Mouse (Mus musculus): Measurements from ENCODE around the gene Spem2. TPM values are rescaled to one million over a fixed set of nuclear protein-coding genes. Genes with fewer than 3 reads are reported as not detected.

Gene Spem2
- polyA plus RNA-seq, 1 experiment from 2014 or later = not detected

DNA sequence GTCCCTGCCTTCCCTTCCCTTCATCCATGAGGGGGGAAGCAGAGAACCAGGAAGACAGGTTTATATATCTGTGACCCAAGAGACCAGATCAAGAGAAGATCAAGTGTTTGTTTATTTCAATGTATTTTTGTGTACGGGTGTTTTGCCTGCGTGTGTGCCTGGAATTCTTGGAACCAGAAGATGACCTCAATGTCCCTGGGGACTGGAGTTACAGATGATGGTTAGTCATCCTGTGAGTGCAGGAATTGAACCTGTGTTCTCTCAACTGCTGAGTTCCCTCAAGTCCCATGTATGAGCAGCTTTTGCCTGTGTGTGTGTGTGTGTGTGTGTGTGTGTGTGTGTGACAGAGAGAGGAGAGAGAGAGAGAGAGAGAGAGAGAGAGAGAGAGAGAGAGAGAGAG is 10.6 kb downstream of the Spem2 start:
- ATAC-seq (no peak), DNase-seq (ENCODE audit: low read depth, low spot score) (no peak)
- in situ Hi-C loops (cut with MboI; ENCODE audit: low pct_unique_long_range_greater_than_20kb) = loop anchor here (5.0 kb wide), 1 partner anchor 70 kb away; the partner anchor contains the start of gene Tmem95
- peaks cover 10% of the 10 kb centered on the region for H3K27me3 ChIP-seq
- POLR2A ChIA-PET = no interaction called here
- no peak for TF ChIP-seq CTCF (IDR thresholded peaks at IDR 0.05)
- CTCF ChIA-PET = interaction anchor here (1.0 kb wide), 1 partner anchor 11 kb away, joined by 3 read pairs; no protein-coding TSS in a partner anchor

- in situ Hi-C loops (cut with MboI; ENCODE audit: low pct_unique_long_range_greater_than_20kb) = loop anchor here (5.0 kb wide), 1 partner anchor 71 kb away; the partner anchor contains the start of gene Tmem95
- TF ChIP-seq CTCF (IDR thresholded peaks at IDR 0.05) = no peak
- H3K27me3 ChIP-seq = peaks cover 15% of the 10 kb centered on the region
- ChIA-PET POLR2A (no interaction called here), CTCF (interaction anchor here (0.9 to 1.4 kb wide), 7 partner anchors 8 to 59 kb away, joined by 3 read pairs; partner anchors contain the start of genes Chrnb1 and Gm39566)
- DNase-seq (ENCODE audit: low read depth, low spot score) (no peak), ATAC-seq (no peak)
These were observed 11.9 kb downstream of the Spem2 start for GRCm38 (mm10) chr11:69806378-69806777.

- in situ Hi-C loops (cut with MboI; ENCODE audit: low pct_unique_long_range_greater_than_20kb) = loop anchor here (5.0 kb wide), 1 partner anchor 72 kb away; the partner anchor contains the start of gene Tmem95
- no peak for TF ChIP-seq CTCF (IDR thresholded peaks at IDR 0.05)
- peaks cover 6% of the 10 kb centered on the region for H3K27me3 ChIP-seq
- POLR2A ChIA-PET = no interaction called here
- CTCF ChIA-PET = interaction anchor here (1.2 to 1.4 kb wide), 4 partner anchors 9 to 49 kb away, joined by 3 read pairs; partner anchors contain the start of gene Gm39566
- ATAC-seq (no peak), DNase-seq (ENCODE audit: low read depth, low spot score) (no peak)
These were observed 13.0 kb downstream of the Spem2 start, which contains the start of gene Tmem102 for GRCm38 (mm10) chr11:69804972-69805909. Gene Tmem102, minus strand, starts transcription at chr11:69805624.

DNA sequence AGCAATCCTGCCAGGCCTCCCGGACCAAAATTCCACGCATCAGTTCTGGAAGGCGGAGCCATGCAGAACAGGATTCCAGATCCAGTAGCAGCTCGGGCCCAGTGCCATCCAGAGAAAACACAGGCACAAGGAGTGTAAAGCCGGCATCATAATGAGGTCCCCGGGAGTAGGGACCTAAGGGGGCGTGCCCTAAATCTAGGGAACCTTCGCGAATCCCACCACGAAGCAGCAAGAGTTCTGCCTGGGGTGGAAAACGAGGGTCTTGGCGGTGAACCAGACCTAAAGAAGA is 13.7 kb downstream of the Spem2 start:
- DNase-seq (ENCODE audit: low read depth, low spot score) (no peak), ATAC-seq (no peak)
- peaks cover 5% of the 10 kb centered on the region for H3K27me3 ChIP-seq
- no peak for TF ChIP-seq CTCF (IDR thresholded peaks at IDR 0.05)
- in situ Hi-C loops (cut with MboI; ENCODE audit: low pct_unique_long_range_greater_than_20kb) = no loop called here
- ChIA-PET POLR2A (no interaction called here), CTCF (no interaction called here)

- peak; percentile 58 for ATAC-seq
- ChIA-PET CTCF (interaction anchor here (1.2 to 1.4 kb wide), 2 partner anchors 50 to 72 kb away, joined by 3 to 4 read pairs; no protein-coding TSS in a partner anchor), POLR2A (no interaction called here)
- DNase-seq (ENCODE audit: low read depth, low spot score) = no peak
- in situ Hi-C loops (cut with MboI; ENCODE audit: low pct_unique_long_range_greater_than_20kb) = no loop called here
- TF ChIP-seq CTCF (IDR thresholded peaks at IDR 0.05) = no peak
- H3K27me3 ChIP-seq = peaks cover 5% of the 10 kb centered on the region
These were observed 14.2 kb downstream of the Spem2 start for GRCm38 (mm10) chr11:69803786-69804651.

DNA sequence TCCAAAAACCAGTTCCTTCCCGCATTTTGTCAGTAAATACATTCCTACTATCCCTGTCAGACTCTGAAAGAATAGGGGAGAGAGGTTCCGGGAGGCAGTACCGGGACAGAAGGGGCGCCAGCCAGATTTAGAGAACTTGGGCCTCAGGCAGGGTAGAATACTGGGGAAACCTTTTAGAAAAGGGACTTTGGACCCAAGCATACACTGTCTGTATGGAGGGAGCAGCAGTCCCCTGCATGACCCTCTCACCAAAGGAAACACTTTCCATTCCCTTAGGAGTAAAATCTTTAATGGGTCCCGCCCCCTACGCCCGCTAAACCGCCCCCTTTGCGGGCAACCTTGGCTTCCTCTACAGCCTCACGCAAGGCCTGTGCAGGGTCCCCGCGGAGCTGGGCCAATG is 14.9 kb downstream of the Spem2 start:
- ATAC-seq (no peak), DNase-seq (ENCODE audit: low read depth, low spot score) (no peak)
- ChIA-PET POLR2A (no interaction called here), CTCF (interaction anchor here (1.2 to 1.4 kb wide), 2 partner anchors 49 to 73 kb away, joined by 3 to 4 read pairs; no protein-coding TSS in a partner anchor)
- peaks cover 5% of the 10 kb centered on the region for H3K27me3 ChIP-seq
- no peak for TF ChIP-seq CTCF (IDR thresholded peaks at IDR 0.05)
- in situ Hi-C loops (cut with MboI; ENCODE audit: low pct_unique_long_range_greater_than_20kb) = no loop called here

- TF ChIP-seq CTCF (IDR thresholded peaks at IDR 0.05) = no peak
- in situ Hi-C loops (cut with MboI; ENCODE audit: low pct_unique_long_range_greater_than_20kb) = no loop called here
- DNase-seq (ENCODE audit: low read depth, low spot score) (no peak), ATAC-seq (no peak)
- POLR2A ChIA-PET = no interaction called here
- CTCF ChIA-PET = interaction anchor here (1.4 kb wide), 1 partner anchor 49 kb away, joined by 4 read pairs; no protein-coding TSS in a partner anchor
- H3K27me3 ChIP-seq = peaks cover 5% of the 10 kb centered on the region
These were observed 15.6 kb downstream of the Spem2 start for GRCm38 (mm10) chr11:69802648-69803105.

- in situ Hi-C loops (cut with MboI; ENCODE audit: low pct_unique_long_range_greater_than_20kb) = no loop called here
- ChIA-PET POLR2A (no interaction called here), CTCF (interaction anchor here (2.0 kb wide), 1 partner anchor 77 kb away, joined by 5 read pairs; the partner anchor contains the start of gene Tmem95)
- no peak for DNase-seq (ENCODE audit: low read depth, low spot score)
- peaks cover 5% of the 10 kb centered on the region for H3K27me3 ChIP-seq
- ATAC-seq = no peak
- TF ChIP-seq CTCF (IDR thresholded peaks at IDR 0.05) = no peak
These were observed 16.8 kb downstream of the Spem2 start, which contains the start of gene Fgf11 for GRCm38 (mm10) chr11:69801379-69801977. Gene Fgf11, minus strand, starts transcription at chr11:69801857.

- ChIA-PET POLR2A (no interaction called here), CTCF (interaction anchor here (1.1 to 2.0 kb wide), 2 partner anchors 9 to 78 kb away, joined by 3 to 5 read pairs; partner anchors contain the start of gene Tmem95)
- peaks cover 5% of the 10 kb centered on the region for H3K27me3 ChIP-seq
- in situ Hi-C loops (cut with MboI; ENCODE audit: low pct_unique_long_range_greater_than_20kb) = no loop called here
- ATAC-seq = no peak
- no peak for DNase-seq (ENCODE audit: low read depth, low spot score)
- no peak for TF ChIP-seq CTCF (IDR thresholded peaks at IDR 0.05)
These were observed 17.7 kb downstream of the Spem2 start for GRCm38 (mm10) chr11:69800392-69801197.
